Mouse (Mus musculus) kidney, adult 9 months (tissue): ENCODE measurements around the gene Chml.
A peak's percentile ranks its signal among the peaks of the same experiment; 100 is the strongest.

Experiments used
- DNase-seq: peaks from one replicate; pipeline ENCODE4 v3.0.0; 2022

The Chml gene

GRCm38 (mm10) chr1:175692246-175692996 lies at the start of gene Chml, which contains the start of gene Opn3:
Chml (minus strand) TSS chr1:175692901.
Opn3 (minus strand) TSS chr1:175692776.
- DNase-seq: peak; percentile 100

DNA sequence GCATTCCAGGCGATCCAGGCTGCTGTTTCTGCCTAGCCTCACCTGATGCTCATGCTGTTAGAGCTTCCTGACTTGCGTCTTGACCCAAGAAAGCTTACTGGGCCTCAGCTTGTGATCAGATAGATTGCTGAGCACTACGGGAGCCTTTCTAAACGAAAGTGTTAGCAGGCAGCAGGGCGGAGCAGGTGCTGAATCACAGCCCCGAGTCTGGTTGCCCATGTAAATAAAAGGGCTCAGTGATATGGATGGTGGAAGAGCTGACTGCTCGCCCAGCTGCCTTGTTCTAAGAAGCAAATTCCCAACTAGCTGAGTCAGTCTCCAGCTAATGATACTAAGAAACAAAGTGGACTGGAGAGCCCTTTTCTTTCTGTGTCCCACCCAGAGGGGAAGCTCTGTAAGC lies 33.1 kb upstream of the Chml start:
- DNase-seq: no peak

DNA sequence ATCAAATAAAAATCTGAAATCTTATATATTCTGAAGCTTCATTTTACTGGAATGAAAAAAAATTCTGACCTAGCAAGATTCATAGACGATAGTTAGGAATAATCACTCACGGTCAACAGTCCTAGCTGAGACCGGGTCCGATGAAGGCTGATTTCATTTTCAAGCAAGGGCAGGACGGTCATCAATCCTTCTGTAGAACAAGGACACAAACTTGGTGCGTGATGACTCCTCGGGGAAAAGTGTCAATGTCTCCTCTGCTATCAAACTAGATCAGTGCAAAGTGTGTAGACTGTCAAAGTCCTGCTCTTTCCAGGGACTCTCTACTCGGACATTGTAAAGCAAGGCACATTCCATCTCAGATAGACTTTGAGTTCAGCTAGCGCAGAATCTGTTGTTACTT lies 24.1 kb upstream of the Chml start:
- DNase-seq: no peak

DNA sequence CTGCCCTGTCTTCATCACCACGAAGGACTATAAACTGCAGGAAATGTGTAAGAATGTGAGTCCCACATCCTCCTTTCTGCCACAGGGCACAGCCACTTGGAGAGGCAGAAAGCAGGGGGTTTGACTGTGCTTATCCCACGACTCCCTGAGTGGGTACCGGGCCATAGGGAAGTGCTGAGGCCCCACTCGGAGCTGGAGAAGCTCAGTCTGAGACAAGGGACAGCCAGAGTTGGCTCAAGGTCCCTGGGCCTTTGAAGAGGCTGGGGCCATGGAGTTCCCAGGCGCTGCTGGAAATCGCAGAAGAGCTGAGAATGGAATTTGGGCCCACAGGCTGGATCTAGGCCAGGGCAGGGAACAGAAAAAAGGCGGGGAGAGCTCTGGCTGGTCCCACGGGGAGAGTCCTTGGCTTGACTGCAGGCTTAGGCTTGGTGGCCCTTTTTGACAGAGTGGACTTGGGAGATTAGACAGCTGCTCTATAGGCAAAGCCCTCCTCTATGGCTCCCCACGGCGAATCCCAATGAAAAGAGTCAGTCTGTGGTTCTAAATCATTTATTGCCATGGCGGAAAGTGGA lies 19.7 kb upstream of the Chml start:
- DNase-seq: no peak

GRCm38 (mm10) chr1:175708013-175708412 lies 15.3 kb upstream of the Chml start:
- DNase-seq: no peak

GRCm38 (mm10) chr1:175707599-175707998 lies 14.9 kb upstream of the Chml start:
- no peak for DNase-seq

DNA sequence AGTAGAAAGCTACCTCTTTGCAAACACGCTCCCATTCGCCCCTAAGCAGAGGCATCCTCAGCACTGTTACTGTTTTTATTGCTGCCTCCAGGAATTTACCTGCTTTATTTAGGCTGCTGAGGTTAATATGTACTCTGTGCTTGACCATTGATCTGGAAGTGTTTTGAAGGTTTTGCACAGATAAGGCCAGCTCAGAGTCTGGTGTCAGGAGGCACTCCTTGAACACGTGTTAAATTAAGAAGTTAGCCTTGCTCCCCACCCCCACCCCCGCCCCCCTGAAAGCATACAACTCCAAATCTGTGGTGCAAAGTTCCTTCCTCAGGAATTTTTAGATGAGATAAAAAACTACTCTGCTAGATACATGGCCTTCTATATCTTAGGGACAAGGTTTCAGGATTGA lies 8.4 kb upstream of the Chml start:
- no peak for DNase-seq

- DNase-seq: no peak
These were observed 7.1 kb upstream of the Chml start for GRCm38 (mm10) chr1:175699796-175700195.

GRCm38 (mm10) chr1:175699375-175699774 lies 6.7 kb upstream of the Chml start:
- DNase-seq: no peak

- DNase-seq: no peak
These were observed 5.6 kb upstream of the Chml start, which contains the start of gene Wdr64 for GRCm38 (mm10) chr1:175698293-175698692. Wdr64 (plus strand) TSS chr1:175698593.

DNA sequence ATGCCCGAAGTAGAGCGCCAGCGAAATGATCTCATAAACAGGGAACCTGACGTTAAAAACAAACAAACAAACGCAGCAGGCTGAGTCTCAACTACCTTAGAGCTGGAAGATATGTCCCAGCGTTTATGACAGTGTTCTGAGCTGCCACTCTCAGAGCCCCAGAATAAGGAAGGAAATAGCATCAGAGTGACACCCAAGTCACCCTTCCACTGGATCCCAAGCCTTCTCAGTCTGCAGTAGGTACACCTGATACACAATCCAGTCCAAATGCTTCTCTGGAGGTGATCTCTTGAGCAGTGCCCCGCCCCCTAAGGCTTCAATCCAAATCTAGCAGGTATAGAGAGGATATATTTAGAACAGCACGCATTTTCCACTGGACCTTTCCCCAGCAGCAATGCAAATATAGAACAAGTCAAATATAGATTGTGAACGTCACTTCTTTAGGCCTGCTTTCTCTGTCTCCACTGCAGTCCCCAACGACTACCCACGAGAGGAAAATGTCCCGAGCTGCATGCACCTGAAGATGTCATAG lies 794 bp upstream of the Chml start:
- DNase-seq: peak; percentile 38

GRCm38 (mm10) chr1:175692997-175693361 lies 278 bp upstream of the Chml start:
- DNase-seq: no peak

DNA sequence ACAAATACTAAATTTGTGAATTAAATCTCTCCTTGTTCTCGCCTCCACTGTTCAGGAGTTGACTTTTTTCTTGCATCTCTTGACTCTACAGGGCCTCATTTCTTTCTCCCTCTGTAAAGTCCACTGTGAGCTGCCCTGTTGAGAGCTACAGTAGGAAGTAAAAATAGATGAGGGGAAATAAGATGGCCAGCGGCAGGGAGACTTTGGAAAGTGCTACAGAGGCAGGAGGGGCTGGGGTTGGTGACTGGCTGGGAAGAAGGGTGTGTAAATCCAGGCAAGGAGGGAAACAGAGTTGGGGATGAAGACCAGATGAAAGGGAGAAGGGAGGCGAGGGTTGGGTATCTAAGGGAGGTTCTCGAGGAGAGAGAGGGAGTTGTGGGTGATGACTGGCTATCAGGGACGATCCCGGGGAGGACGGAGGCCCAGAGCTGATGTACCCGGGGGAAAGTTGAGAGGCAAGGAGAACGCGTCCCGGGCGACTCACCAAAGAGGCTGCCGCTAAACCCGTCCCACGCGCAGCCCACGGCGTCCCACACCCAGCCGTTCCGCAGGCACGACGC lies 935 bp downstream of the Chml start:
- DNase-seq: peak; percentile 14

DNA sequence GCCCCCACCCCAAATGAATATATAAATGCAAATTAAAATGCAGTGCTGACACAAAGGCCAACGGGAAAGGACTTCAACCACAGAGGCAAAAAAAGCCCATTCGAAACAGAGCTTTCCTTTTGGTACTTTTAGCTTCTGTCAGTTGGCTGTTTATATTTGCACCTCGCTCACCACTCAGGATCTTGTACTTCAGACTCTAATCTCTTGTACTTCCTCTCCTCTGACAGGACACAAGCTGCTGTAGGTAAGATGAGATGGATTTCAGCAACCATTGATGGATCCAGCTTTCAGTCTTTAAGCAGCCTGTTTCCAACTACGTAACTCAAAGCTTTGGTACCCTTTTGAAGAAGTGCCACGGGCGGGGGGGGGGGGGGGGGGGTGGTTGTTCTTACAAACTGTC lies 11.7 kb downstream of the Chml start:
- DNase-seq: no peak

GRCm38 (mm10) chr1:175677459-175677858 lies 15.2 kb downstream of the Chml start:
- no peak for DNase-seq

DNA sequence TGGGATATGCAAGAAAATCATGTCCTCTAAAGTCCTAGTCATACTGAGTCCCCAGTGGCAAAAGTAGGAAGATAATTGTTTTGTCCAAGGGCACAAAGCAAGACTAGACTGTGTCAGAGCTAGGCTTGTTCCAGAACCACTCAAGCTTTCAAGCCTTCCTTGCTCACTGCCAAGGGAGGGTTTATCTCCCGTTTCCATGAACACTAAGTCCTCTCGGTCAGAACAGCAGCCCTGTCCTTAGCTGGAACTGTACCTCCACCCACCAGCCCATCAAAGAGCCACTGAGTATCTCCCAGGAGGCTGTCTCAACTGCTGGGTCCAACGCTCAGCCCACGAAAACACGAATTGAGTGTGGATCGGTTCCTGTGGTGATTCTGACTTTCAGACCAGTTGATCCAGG lies 17.6 kb downstream of the Chml start:
- no peak for DNase-seq

DNA sequence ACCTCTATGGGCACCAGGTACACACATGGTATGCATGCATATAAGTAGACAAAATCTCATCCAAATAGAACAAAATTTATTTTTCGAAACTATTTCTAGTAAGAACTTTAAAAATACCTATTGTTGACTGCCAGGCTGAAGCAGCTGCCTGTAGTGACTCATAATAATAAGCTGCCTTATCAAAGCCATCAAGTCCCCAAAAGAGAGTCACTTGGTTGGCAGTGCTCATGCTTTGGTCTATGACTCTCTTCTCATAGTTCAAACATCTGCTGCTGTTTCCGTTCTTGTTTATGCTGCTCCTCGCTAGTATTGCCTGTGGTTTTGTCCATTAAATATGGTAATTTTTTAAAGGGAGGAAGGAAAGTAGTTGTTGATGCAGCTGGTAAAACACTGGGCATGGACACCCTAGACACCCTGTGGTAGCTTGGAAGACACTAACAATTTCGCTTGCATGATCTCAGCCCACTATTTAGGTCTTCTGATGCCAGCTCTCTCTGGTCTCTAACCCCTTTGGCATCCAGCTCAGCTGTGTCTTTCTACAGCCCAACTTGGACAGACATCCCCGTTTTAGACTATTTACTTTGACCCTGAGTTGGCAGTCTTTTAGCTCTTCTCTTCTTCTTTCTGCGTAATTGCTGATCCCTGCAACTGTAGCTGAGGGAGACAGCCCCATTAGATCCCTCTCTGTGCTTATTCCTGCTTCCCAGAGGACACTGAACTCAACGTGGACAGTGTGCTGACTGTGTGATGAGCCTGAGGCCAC lies 19.0 kb downstream of the Chml start:
- no peak for DNase-seq

GRCm38 (mm10) chr1:175671626-175672025 lies 21.1 kb downstream of the Chml start:
- no peak for DNase-seq

DNA sequence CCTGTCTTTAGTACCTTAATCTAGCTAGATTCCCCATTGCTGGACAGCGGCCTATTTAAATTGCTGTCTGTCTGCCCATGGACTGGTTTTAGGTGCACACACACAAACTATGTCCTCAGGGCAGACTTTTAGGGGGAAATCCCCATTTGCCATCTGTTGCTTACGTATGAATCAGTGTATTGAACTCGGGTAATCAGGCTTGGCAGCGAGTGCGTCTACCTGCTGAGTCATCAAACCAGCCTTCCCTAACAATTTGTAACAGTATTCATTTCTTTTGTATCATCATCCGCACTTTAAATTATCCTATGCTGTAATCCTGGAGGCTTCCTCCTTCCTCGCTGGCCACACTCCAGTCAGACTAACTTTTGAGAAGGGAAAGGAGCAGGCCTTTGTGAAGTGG lies 22.7 kb downstream of the Chml start:
- no peak for DNase-seq

DNA sequence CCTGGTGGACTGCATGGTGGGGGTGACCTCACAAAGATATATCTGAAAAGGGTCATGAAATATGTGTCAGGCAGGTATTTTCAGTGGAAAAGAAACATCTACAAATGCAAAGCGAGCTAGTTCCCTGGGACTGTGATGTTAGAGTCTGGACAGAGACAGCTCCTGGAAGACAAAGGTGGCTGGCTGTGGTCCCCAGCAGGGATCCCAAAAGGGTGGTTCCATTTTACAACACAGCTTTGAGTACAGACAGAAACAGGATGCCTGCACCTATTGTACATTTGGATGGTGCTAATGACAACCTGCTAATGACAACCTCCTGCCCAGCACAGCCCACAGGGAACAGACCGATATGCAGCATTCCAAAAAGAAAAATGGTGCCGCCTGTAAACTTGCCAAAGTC lies 23.2 kb downstream of the Chml start:
- no peak for DNase-seq

DNA sequence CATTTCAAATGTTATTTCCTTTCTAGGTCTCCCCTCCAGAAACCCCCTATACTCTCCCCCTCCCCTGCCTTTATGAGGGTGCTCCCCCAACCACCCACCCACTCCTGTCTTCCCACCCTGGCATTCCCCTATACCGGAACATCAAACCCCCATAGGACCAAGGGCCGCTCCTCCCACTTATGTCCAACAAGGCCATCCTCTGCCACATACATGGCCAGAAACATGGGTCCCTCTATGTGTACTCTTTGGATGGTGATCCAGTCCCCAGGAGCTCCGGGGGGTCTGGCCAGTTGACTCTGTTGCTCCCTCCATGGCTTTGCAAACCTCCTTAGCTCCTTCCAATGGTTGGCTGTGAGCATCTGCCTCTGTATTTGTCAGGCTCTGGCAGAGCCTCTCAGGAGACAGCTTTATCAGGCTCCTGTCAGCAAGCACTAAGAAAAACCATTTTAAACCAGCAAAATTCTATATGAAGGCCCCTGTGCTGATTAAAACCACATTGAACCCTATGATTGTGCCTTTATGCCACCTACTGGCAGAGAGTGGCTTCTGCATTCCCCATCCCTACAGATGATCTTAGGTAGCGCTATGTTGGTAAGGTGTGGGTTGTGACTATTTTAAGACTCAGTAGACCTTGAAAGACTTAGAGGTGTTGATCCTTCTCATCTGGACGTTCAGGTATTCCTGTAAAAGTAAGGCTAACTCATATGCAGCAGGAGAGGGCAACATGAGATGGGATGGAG lies 23.9 kb downstream of the Chml start:
- peak; percentile 49 for DNase-seq

DNA sequence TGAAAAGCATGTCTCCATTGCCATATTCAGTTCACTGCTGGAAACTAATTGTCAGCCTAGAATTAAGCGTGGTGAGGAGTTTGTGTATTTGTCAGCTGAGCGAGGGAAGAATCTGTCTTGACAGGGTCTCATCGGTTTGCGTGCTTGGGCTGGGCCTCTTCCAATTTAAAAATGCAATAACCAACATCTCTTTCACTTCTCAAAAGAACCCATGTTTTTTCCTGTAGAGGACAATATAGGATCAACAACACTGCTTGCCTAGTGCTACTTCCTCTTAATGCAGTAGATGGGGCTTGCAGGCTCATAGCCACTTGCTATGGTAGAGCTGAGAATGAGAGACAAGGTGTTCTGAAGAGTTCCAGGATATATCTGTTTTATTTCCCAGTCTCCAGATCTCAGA lies 32.8 kb downstream of the Chml start:
- DNase-seq: no peak

GRCm38 (mm10) chr1:175648615-175649014 lies 44.1 kb downstream of the Chml start:
- DNase-seq: no peak
